Mouse (Mus musculus): ENCODE results near the gene Creb1.

DNA sequence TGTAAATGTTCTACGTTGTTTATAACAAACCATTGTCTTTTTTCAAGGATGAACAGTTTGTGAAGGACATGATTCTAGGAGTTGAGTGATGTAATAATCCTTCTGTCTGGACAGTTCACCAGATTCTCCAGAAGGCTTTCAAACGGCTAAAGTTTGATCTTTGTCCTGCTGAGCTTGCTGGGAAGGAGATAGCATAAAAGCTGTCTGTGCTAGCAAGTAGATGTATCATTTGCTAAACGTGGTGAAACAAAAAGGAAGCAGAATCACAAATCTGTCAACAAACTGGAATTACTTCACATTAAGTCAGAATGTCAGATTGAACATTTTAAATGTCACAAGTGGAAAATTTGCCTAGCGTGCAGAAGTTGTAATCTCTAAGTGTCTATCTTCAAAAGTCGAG lies 66.5 kb downstream of the Creb1 start:
- TF ChIP-seq GATA1 (IDR thresholded peaks at IDR 0.05; ENCODE audit: borderline replicate concordance, low read length), result no peak
- TF ChIP-seq FLI1 (IDR thresholded peaks at IDR 0.05; ENCODE audit: low read length), result no peak
